Mouse (Mus musculus): ENCODE measurements around the gene Lmbrd1. TPM values are rescaled to one million over a fixed set of nuclear protein-coding genes. Genes with fewer than 3 reads are reported as not detected.
A peak's percentile ranks its signal among the peaks of the same experiment; 100 is the strongest.
"Not testable (repeated sequence)": the region's sequence is repeated elsewhere in the genome, so short reads cannot be mapped to it uniquely, and the experiment has no call there.

The Lmbrd1 gene
- 21.8 and 29.0 TPM in 2 replicates for total RNA-seq (2012; rRNA removed)

DNA sequence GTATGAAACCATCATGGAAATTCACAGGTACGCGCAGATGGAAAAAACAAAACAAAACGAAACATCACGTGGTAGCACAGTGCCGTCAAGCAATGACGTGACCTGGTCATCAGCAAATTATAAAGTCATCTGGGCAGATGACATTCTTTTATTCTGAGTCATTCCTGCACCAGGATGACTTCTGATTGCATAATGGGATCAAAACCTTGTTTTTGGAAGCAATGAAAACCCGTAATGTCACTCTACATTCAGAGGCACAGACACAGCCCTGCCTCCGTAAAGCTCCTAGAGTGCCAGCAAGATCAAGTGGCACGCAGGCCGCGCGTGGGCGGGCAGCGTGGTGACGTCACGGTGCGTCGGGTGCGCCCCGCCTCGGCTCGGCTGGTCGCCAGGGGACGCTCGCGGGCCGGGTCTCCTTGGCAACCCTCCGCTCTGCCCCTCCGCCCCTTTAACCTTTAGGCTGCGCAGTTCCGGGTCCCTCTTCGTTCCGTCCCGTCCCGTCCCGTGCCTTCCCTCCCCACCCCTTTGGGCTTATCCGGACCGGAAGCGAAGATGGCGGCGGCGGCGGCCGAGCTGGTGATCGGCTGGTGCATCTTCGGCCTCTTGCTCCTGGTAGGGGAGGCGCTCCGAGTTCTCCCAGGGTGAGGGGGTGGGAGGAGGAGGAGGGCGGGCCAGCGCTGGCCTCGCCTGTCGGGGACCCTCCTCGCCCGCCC, at the start of gene Lmbrd1:
Gene Lmbrd1 (plus strand): TSS at position 426 of the 713 bp plus-strand sequence.
- H3K27ac ChIP-seq (ENCODE audit: insufficient read depth, low read depth, low read length, poor library complexity, severe bottlenecking) = peak within 1 kb of the TSS; percentile 19; the same call in 1 of the 2 replicates
- peak within 1 kb of the TSS; percentile 77 to 84 for H3K4me3 ChIP-seq (ENCODE audit: insufficient read depth in 1 of 2, low read depth in 1 of 2, low read length in 2 of 2, poor library complexity in 1 of 2, severe bottlenecking in 1 of 2)
- in situ Hi-C loops (cut with MboI; ENCODE audit: low sequenced_read_pairs in 2 of 2, unreplicated experiment in 2 of 2) = no loop called here
- DNase-seq (ENCODE audit: low read depth, low spot score) = peak; percentile 69
- peak within 1 kb of the TSS; percentile 86 for H3K9ac ChIP-seq (ENCODE audit: insufficient read depth, low read depth, low read length, poor library complexity, severe bottlenecking)
- TF ChIP-seq ZNF384 (IDR thresholded peaks at IDR 0.05; ENCODE audit: low read depth, low read length) = no peak
- no peak for TF ChIP-seq ZC3H11A (IDR thresholded peaks at IDR 0.05; ENCODE audit: borderline replicate concordance, low read depth, low read length)
- no peak for TF ChIP-seq CHD2 (IDR thresholded peaks at IDR 0.05; ENCODE audit: low read depth, low read length)
- TF ChIP-seq MAFK (IDR thresholded peaks at IDR 0.05; ENCODE audit: insufficient read depth, low read depth, low read length) = no peak
- TF ChIP-seq HCFC1 (IDR thresholded peaks at IDR 0.05; ENCODE audit: borderline replicate concordance, insufficient read depth, low read length) = no peak
- no peaks in the 10 kb centered on the region for H3K9me3 ChIP-seq (ENCODE audit: control insufficient read depth, insufficient read depth, low read depth, low read length)
- H3K4me1 ChIP-seq (ENCODE audit: control insufficient read depth in 2 of 2, insufficient read depth in 2 of 2, low read length in 2 of 2, poor library complexity in 1 of 2) = peaks cover 2% of the 10 kb centered on the region in 2 experiments; a peak in 1 of 4 replicates
- H3K36me3 ChIP-seq (ENCODE audit: control insufficient read depth, insufficient read depth, low read length, poor library complexity, severe bottlenecking) = no peaks in the 10 kb centered on the region

DNA sequence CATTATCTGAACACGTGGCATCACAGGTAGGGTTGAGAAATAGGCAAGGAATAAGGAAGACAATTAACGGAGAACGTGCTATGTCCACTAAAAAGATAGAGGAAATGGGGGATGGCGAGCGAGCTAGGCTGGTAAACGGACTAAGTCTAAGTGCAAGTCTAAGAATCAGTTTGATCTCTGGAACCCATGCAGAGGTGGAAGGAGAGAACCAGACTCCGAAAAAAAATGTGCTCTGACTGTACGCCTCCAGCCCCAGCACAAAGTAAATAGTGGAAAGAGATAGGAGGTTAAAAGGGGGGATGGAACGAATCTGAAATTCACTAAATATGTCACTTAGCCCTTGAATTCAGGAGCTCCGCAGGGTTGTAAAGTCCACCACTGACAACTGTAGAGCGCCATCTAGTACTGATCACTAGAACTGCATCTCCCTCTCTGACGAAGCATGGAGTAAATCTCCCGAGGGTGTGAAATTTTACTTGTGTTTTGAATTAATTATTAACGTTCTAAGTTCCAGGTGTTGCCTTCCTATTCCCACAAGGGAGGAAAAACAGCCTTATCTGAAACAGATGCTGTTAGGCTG, 44.8 kb upstream of the Lmbrd1 start:
- H3K36me3 ChIP-seq (ENCODE audit: control insufficient read depth, insufficient read depth, low read length, poor library complexity, severe bottlenecking) = no peaks in the 10 kb centered on the region
- H3K4me1 ChIP-seq (ENCODE audit: control insufficient read depth in 2 of 2, insufficient read depth in 2 of 2, low read length in 2 of 2, poor library complexity in 1 of 2) = no peaks in the 10 kb centered on the region
- TF ChIP-seq CHD2 (IDR thresholded peaks at IDR 0.05; ENCODE audit: low read depth, low read length) (no peak), ZNF384 (IDR thresholded peaks at IDR 0.05; ENCODE audit: low read depth, low read length) (no peak), HCFC1 (IDR thresholded peaks at IDR 0.05; ENCODE audit: borderline replicate concordance, insufficient read depth, low read length) (no peak), MAFK (IDR thresholded peaks at IDR 0.05; ENCODE audit: insufficient read depth, low read depth, low read length) (no peak), ZC3H11A (IDR thresholded peaks at IDR 0.05; ENCODE audit: borderline replicate concordance, low read depth, low read length) (peak; percentile 35; the same call in 1 of the 2 replicates)
- H3K4me3 ChIP-seq (ENCODE audit: insufficient read depth in 1 of 2, low read depth in 1 of 2, low read length in 2 of 2, poor library complexity in 1 of 2, severe bottlenecking in 1 of 2) = no peak overlapping the region
- H3K9me3 ChIP-seq (ENCODE audit: control insufficient read depth, insufficient read depth, low read depth, low read length) = no peaks in the 10 kb centered on the region
- in situ Hi-C loops (cut with MboI; ENCODE audit: low sequenced_read_pairs in 2 of 2, unreplicated experiment in 2 of 2) = no loop called here
- no peak overlapping the region for H3K27ac ChIP-seq (ENCODE audit: insufficient read depth, low read depth, low read length, poor library complexity, severe bottlenecking)
- DNase-seq (ENCODE audit: low read depth, low spot score) = peak; percentile 11
- H3K9ac ChIP-seq (ENCODE audit: insufficient read depth, low read depth, low read length, poor library complexity, severe bottlenecking) = no peak overlapping the region

DNA sequence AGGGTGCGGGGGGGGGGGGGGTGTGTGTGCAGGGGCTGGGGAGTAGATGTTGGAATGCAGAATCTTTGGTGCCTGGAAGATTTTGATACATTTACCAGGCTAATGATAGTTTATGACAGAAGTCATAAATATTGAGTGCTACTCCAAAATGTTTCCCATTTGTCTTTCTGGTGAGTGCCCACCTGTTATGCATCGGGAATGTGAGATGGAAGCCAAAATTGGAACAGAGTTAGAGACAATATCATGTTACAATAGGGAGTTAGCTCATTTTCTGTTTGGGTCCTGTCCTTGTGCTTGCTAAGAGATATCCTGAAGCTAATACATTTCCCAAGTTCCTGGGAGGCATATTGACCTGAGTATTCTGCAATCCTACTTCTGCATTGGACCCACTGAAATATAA, 28.3 kb upstream of the Lmbrd1 start:
- Histone ChIP-seq H3K9ac (ENCODE audit: insufficient read depth, low read depth, low read length, poor library complexity, severe bottlenecking) (no peak overlapping the region), H3K27ac (ENCODE audit: insufficient read depth, low read depth, low read length, poor library complexity, severe bottlenecking) (no peak overlapping the region), H3K9me3 (ENCODE audit: control insufficient read depth, insufficient read depth, low read depth, low read length) (no peaks in the 10 kb centered on the region), H3K36me3 (ENCODE audit: control insufficient read depth, insufficient read depth, low read length, poor library complexity, severe bottlenecking) (no peaks in the 10 kb centered on the region), H3K4me3 (ENCODE audit: insufficient read depth in 1 of 2, low read depth in 1 of 2, low read length in 2 of 2, poor library complexity in 1 of 2, severe bottlenecking in 1 of 2) (no peak overlapping the region), H3K4me1 (ENCODE audit: control insufficient read depth in 2 of 2, insufficient read depth in 2 of 2, low read length in 2 of 2, poor library complexity in 1 of 2) (no peaks in the 10 kb centered on the region)
- no peak for DNase-seq (ENCODE audit: low read depth, low spot score)
- TF ChIP-seq CHD2 (IDR thresholded peaks at IDR 0.05; ENCODE audit: low read depth, low read length) (no peak), HCFC1 (IDR thresholded peaks at IDR 0.05; ENCODE audit: borderline replicate concordance, insufficient read depth, low read length) (no peak), ZC3H11A (IDR thresholded peaks at IDR 0.05; ENCODE audit: borderline replicate concordance, low read depth, low read length) (no peak), MAFK (IDR thresholded peaks at IDR 0.05; ENCODE audit: insufficient read depth, low read depth, low read length) (no peak), ZNF384 (IDR thresholded peaks at IDR 0.05; ENCODE audit: low read depth, low read length) (no peak)
- in situ Hi-C loops (cut with MboI; ENCODE audit: low sequenced_read_pairs in 2 of 2, unreplicated experiment in 2 of 2) = no loop called here

DNA sequence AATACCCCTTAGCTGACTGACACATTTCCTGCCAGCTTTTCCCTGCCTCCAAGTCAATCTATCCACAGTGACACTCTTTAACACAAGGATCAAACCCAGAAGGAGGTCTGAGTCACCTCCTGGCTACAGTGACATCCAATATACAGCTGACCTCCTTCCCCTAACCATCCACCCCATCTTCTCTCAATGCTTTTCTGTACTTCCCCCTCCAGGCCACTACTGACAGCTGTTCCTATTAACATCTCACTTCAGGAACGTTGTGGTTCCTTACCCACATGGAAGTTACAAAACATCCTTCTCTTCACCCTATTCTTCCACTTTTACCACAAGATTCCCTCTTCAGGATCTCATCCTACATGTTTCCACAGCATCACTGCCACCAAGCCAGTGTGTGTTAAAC, 18.5 kb upstream of the Lmbrd1 start:
- no peaks in the 10 kb centered on the region for H3K4me1 ChIP-seq (ENCODE audit: control insufficient read depth in 2 of 2, insufficient read depth in 2 of 2, low read length in 2 of 2, poor library complexity in 1 of 2)
- H3K27ac ChIP-seq (ENCODE audit: insufficient read depth, low read depth, low read length, poor library complexity, severe bottlenecking) = no peak overlapping the region
- H3K36me3 ChIP-seq (ENCODE audit: control insufficient read depth, insufficient read depth, low read length, poor library complexity, severe bottlenecking) = no peaks in the 10 kb centered on the region
- DNase-seq (ENCODE audit: low read depth, low spot score) = no peak
- in situ Hi-C loops (cut with MboI; ENCODE audit: low sequenced_read_pairs in 2 of 2, unreplicated experiment in 2 of 2) = no loop called here
- H3K9me3 ChIP-seq (ENCODE audit: control insufficient read depth, insufficient read depth, low read depth, low read length) = no peaks in the 10 kb centered on the region
- no peak overlapping the region for H3K9ac ChIP-seq (ENCODE audit: insufficient read depth, low read depth, low read length, poor library complexity, severe bottlenecking)
- TF ChIP-seq ZC3H11A (IDR thresholded peaks at IDR 0.05; ENCODE audit: borderline replicate concordance, low read depth, low read length) (no peak), HCFC1 (IDR thresholded peaks at IDR 0.05; ENCODE audit: borderline replicate concordance, insufficient read depth, low read length) (no peak), ZNF384 (IDR thresholded peaks at IDR 0.05; ENCODE audit: low read depth, low read length) (no peak), MAFK (IDR thresholded peaks at IDR 0.05; ENCODE audit: insufficient read depth, low read depth, low read length) (no peak), CHD2 (IDR thresholded peaks at IDR 0.05; ENCODE audit: low read depth, low read length) (no peak)
- H3K4me3 ChIP-seq (ENCODE audit: insufficient read depth in 1 of 2, low read depth in 1 of 2, low read length in 2 of 2, poor library complexity in 1 of 2, severe bottlenecking in 1 of 2) = no peak overlapping the region

DNA sequence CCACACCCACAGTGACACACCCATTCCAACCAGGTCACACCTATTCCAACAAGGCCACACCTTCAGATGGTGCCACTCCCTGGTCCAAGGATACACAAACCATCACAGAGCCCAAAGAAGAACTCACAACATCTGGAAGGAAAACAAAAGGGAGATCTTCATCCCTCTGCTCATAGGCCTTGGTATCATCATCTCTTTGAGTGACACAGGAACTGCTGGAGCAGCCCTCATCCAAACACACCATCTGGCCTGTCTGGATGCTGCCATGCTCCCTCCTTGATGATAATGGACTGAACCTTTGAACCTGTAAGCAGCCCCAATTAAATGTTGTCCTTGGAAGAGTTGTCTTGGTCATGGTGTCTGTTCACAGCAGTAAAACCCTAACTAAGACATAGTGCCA, 17.8 kb upstream of the Lmbrd1 start:
- H3K9me3 ChIP-seq (ENCODE audit: control insufficient read depth, insufficient read depth, low read depth, low read length); DNase-seq (ENCODE audit: low read depth, low spot score); H3K27ac ChIP-seq (ENCODE audit: insufficient read depth, low read depth, low read length, poor library complexity, severe bottlenecking); H3K36me3 ChIP-seq (ENCODE audit: control insufficient read depth, insufficient read depth, low read length, poor library complexity, severe bottlenecking); H3K4me1 ChIP-seq (ENCODE audit: control insufficient read depth in 2 of 2, insufficient read depth in 2 of 2, low read length in 2 of 2, poor library complexity in 1 of 2); in situ Hi-C loops (cut with MboI; ENCODE audit: low sequenced_read_pairs in 2 of 2, unreplicated experiment in 2 of 2); H3K4me3 ChIP-seq (ENCODE audit: insufficient read depth in 1 of 2, low read depth in 1 of 2, low read length in 2 of 2, poor library complexity in 1 of 2, severe bottlenecking in 1 of 2); H3K9ac ChIP-seq (ENCODE audit: insufficient read depth, low read depth, low read length, poor library complexity, severe bottlenecking): not testable (repeated sequence)

Measured in ES-E14 (cell line).